Mouse (Mus musculus) embryonic fibroblast, embryonic 13.5 days (primary cell): ENCODE measurements around the gene Anp32a. TPM values are rescaled to one million over a fixed set of nuclear protein-coding genes. Genes with fewer than 3 reads are reported as not detected.

ENCODE experiments used
- H3K27ac ChIP-seq: 2 replicates; pipeline ENCODE4 v1.5.1; 2012; ENCODE audit warnings: low read length, control low read depth, inconsistent platforms; ENCODE audit not compliant: insufficient read depth
- H3K4me1 ChIP-seq: 2 replicates; pipeline ENCODE4 v1.6.1; 2011; ENCODE audit warnings: low read length; ENCODE audit not compliant: control insufficient read depth, insufficient read depth
- H3K4me3 ChIP-seq: 2 replicates; pipeline ENCODE4 v1.5.1; 2011; ENCODE audit warnings: mild to moderate bottlenecking, control low read depth, low read length; ENCODE audit not compliant: insufficient read depth
- CTCF ChIP-seq: IDR thresholded peaks from 2 replicates; pipeline ENCODE4 v1.5.1; 2011; ENCODE audit warnings: mild to moderate bottlenecking, control low read depth, low read length, moderate library complexity, borderline replicate concordance; ENCODE audit not compliant: insufficient read depth
- POLR2A ChIP-seq: IDR thresholded peaks from 2 replicates; pipeline ENCODE4 v1.6.1; 2011; ENCODE audit warnings: low read depth, mild to moderate bottlenecking, control low read depth, low read length, moderate library complexity
- polyA plus RNA-seq: library from polyadenylated mRNA; stranded (reverse); fragments of >200 nt; gene quantifications from 2 replicates; pipeline ENCODE4 v1.2.4, GENCODE M21; 2011; ENCODE audit warnings: low read depth; ENCODE audit not compliant: missing spikeins, insufficient read length

Gene Anp32a
- polyA plus RNA-seq, 1 experiment: 487 TPM

GRCm38 (mm10) chr9:62373222-62374123 lies 32.4 kb downstream of the Anp32a start:
- TF ChIP-seq POLR2A (no peak), CTCF (peak; percentile 47; the same call in 1 of the 2 replicates)
- H3K4me3 ChIP-seq: no peak overlapping the region
- H3K27ac ChIP-seq: no peak overlapping the region
- peaks cover 8% of the 10 kb centered on the region; the same call in 1 of the 2 replicates for H3K4me1 ChIP-seq

- no peak for TF ChIP-seq CTCF
- TF ChIP-seq POLR2A: no peak
- no peak overlapping the region for H3K4me3 ChIP-seq
- peaks cover 7% of the 10 kb centered on the region; the same call in 1 of the 2 replicates for H3K4me1 ChIP-seq
- no peak overlapping the region for H3K27ac ChIP-seq
Measured at GRCm38 (mm10) chr9:62374276-62374675, 33.2 kb downstream of the Anp32a start.

- Histone ChIP-seq H3K27ac (no peak overlapping the region), H3K4me1 (peaks cover under 1% of the 10 kb centered on the region; the same call in 1 of the 2 replicates), H3K4me3 (no peak overlapping the region)
- TF ChIP-seq POLR2A (no peak), CTCF (no peak)
Measured at GRCm38 (mm10) chr9:62377897-62378296, 36.8 kb downstream of the Anp32a start.

DNA sequence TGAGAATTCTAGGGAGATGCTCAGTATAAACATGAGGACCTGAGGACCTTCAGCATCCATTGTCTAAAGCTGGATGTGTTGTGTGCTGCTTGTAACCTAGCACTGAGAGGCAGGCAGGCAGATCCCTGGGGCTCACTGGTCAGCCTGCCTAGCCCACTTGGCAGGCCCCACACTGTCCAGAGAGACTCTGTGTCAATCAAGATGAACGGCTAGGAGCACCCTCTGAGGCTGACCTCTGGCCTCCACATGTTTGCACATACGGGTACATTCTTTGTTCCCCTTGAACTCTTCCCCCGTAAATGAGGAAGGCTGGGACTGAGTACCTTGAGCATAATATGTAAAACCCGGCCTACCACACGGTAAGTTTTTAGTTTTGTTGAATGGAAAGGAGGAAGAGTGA lies 39.3 kb downstream of the Anp32a start:
- Histone ChIP-seq H3K27ac (no peak overlapping the region), H3K4me1 (no peaks in the 10 kb centered on the region), H3K4me3 (no peak overlapping the region)
- no peak for TF ChIP-seq CTCF
- TF ChIP-seq POLR2A: no peak

GRCm38 (mm10) chr9:62381402-62381913 lies 40.4 kb downstream of the Anp32a start:
- H3K4me3 ChIP-seq: no peak overlapping the region
- TF ChIP-seq POLR2A (no peak), CTCF (no peak)
- no peaks in the 10 kb centered on the region for H3K4me1 ChIP-seq
- H3K27ac ChIP-seq: no peak overlapping the region

GRCm38 (mm10) chr9:62382519-62383084 lies 41.5 kb downstream of the Anp32a start:
- no peak overlapping the region for H3K27ac ChIP-seq
- H3K4me1 ChIP-seq: no peaks in the 10 kb centered on the region
- H3K4me3 ChIP-seq: no peak overlapping the region
- TF ChIP-seq CTCF (no peak), POLR2A (no peak)

DNA sequence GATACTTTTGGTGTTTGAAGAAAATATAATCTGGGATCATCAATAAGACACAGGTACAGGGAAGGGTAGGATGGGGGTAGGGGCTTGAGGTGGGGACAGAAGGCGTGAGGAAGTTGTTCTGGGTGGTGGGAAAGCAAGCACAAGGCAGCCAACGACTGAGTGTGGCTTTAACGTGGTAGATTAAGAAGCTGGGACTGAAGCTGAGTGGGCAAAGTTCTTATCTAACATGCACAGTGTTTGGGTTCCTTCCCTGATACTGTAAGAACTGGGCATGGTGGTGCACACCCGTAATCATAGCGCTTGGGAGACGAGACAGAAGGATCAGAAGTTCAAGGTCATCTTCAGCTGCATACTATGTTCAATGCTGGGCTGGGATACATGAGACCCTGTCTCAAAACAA lies 44.0 kb downstream of the Anp32a start:
- TF ChIP-seq POLR2A (no peak), CTCF (no peak)
- H3K4me1 ChIP-seq: no peaks in the 10 kb centered on the region
- H3K27ac ChIP-seq: no peak overlapping the region
- no peak overlapping the region for H3K4me3 ChIP-seq

DNA sequence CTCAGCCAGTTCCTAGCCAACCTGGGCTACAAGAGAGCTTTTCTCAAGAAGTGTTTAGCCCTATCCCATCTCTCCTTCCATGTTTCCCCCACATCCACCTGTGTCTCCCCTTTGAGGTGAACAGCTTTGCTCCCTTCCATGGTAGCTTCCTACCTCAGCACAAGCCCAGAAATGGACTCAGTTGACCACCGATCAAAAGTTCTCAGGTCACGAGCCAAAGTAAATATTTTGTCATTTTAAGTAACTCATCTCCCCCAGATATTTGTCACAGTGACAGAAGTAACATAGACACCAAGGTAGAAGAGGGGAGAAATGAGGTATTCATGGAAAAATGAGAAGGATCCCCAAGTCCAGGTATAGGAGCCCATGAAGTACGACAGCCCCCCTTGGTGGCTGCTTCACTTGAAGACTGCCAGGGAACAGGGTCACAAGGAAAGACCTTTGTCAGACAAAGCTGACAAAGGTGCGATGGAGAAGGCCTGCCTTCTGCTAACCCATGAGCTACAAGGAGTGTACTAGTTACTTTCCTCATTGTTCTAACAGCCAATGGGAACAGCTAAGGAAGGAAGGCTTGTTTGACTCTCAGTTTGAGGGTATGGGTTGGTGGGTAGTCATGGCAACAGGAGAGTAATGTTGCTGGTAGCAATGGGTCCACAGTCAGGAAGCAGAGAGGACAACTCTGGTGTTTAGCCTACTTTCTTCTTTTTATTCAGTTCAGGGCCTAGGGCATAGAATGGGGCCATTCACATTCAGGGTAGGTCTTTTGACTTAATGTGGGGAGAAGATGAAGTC lies 44.8 kb downstream of the Anp32a start:
- Histone ChIP-seq H3K4me1 (no peaks in the 10 kb centered on the region), H3K27ac (no peak overlapping the region), H3K4me3 (no peak overlapping the region)
- TF ChIP-seq POLR2A (no peak), CTCF (no peak)

GRCm38 (mm10) chr9:62389735-62390134 lies 48.6 kb downstream of the Anp32a start:
- no peaks in the 10 kb centered on the region for H3K4me1 ChIP-seq
- H3K27ac ChIP-seq: no peak overlapping the region
- H3K4me3 ChIP-seq: no peak overlapping the region
- TF ChIP-seq POLR2A: no peak
- TF ChIP-seq CTCF: no peak

DNA sequence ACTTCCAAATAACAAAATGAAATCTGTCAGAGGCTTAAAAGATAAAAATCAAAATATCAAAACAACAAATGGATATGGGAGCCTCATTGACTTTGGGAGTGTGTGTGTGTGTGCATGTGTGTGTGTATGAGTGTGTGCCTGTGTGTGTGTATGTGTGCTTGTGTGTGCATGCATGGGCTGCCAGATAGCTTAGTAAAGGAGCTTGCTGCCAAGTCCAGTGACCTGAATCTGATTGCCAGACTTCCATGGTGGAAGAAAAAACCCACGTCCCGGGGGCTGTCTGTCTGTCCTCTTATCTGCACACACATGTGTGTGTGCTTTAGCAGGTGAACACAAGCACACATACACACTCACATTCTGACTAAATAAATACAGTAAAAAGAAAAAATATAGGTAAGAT lies 52.4 kb downstream of the Anp32a start:
- H3K4me3 ChIP-seq: no peak overlapping the region
- TF ChIP-seq CTCF: no peak
- no peak for TF ChIP-seq POLR2A
- no peaks in the 10 kb centered on the region for H3K4me1 ChIP-seq
- H3K27ac ChIP-seq: no peak overlapping the region
